Mouse (Mus musculus) heart, postnatal 14 days (tissue): ENCODE data around the gene Pxmp4. TPM values are rescaled to one million over a fixed set of nuclear protein-coding genes. Genes with fewer than 3 reads are reported as not detected.
A peak's percentile ranks its signal among the peaks of the same experiment; 100 is the strongest.

ENCODE experiments used
- DNase-seq, 2 experiments: peaks; one replicate each; pipeline ENCODE4 v3.0.0; 2021 to 2022
- intact Hi-C: fragments of 180-260 bp; cut with DNase I; formaldehyde crosslinking; loops from one replicate; pipeline ENCODE4 v1.15.1; 2025
- total RNA-seq, 2 experiments: library from RNA; stranded (reverse); gene quantifications; 2 replicates each; pipeline ENCODE4 v1.2.3; 2021

Gene Pxmp4
- total RNA-seq, 2 experiments from 2014 or later, result 23.8 to 28.5 TPM

GRCm38 (mm10) chr2:154551927-154552326 is 51.6 kb downstream of the Pxmp4 start:
- no peak for DNase-seq
- intact Hi-C loops, result no loop called here

GRCm38 (mm10) chr2:154551476-154551875 is 52.0 kb downstream of the Pxmp4 start, which contains the start of gene Actl10:
Actl10 (plus strand) TSS chr2:154551776.
- DNase-seq, result no peak
- intact Hi-C loops, result no loop called here

- intact Hi-C loops, result no loop called here
These were observed 52.6 kb downstream of the Pxmp4 start for GRCm38 (mm10) chr2:154550937-154551336.

GRCm38 (mm10) chr2:154549886-154550189 is 53.7 kb downstream of the Pxmp4 start:
- no peak for DNase-seq
- intact Hi-C loops, result no loop called here

More at GRCm38 (mm10) chr2:154550937-154551336, 52.6 kb downstream of the Pxmp4 start:
- no peak for DNase-seq

- DNase-seq, result peak; percentile 73 to 74
- intact Hi-C loops, result no loop called here
These were observed 54.2 kb downstream of the Pxmp4 start for GRCm38 (mm10) chr2:154549127-154549885.

GRCm38 (mm10) chr2:154548688-154549087 is 54.8 kb downstream of the Pxmp4 start:
- intact Hi-C loops, result no loop called here
- peak; percentile 31 to 53 for DNase-seq

GRCm38 (mm10) chr2:154546711-154547110 is 56.8 kb downstream of the Pxmp4 start, which contains the start of gene 1700003F12Rik:
1700003F12Rik (plus strand) TSS chr2:154547085.
- intact Hi-C loops, result no loop called here
- DNase-seq, result no peak

- peak; percentile 65 to 79 for DNase-seq
- intact Hi-C loops, result no loop called here
These were observed 59.8 kb downstream of the Pxmp4 start for GRCm38 (mm10) chr2:154543567-154544347.

- intact Hi-C loops, result no loop called here
- no peak for DNase-seq
These were observed 61.9 kb downstream of the Pxmp4 start for GRCm38 (mm10) chr2:154541630-154542029.

- intact Hi-C loops, result loop anchor here (2.0 kb wide), 1 partner anchor 123 kb away; no protein-coding TSS in a partner anchor
- DNase-seq, result peak; percentile 34 to 61
These were observed 63.8 kb downstream of the Pxmp4 start for GRCm38 (mm10) chr2:154539720-154540119.

GRCm38 (mm10) chr2:154538710-154539109 is 64.8 kb downstream of the Pxmp4 start:
- intact Hi-C loops, result loop anchor here (2.0 kb wide), 1 partner anchor 122 kb away; no protein-coding TSS in a partner anchor
- DNase-seq, result no peak

GRCm38 (mm10) chr2:154538310-154538709 is 65.2 kb downstream of the Pxmp4 start:
- DNase-seq, result peak in 1 of 2 experiments; percentile 44
- intact Hi-C loops, result loop anchor here (2.0 kb wide), 1 partner anchor 122 kb away; no protein-coding TSS in a partner anchor

Other genes with a start within 250 kb of the Pxmp4 start
- gene Cdk5rap1, start 230.7 kb downstream of the Pxmp4 start, total RNA-seq, result 10 to 100 TPM; 19.0 to 19.2 TPM
- gene Snta1, start 195.6 kb downstream of the Pxmp4 start, total RNA-seq, result 10 to 100 TPM; 91.4 to 98.7 TPM
- 10 to 100 TPM; 21.4 to 21.7 TPM for gene Cbfa2t2, start 167.2 kb downstream of the Pxmp4 start, total RNA-seq
- gene 1700003F12Rik, start 56.6 kb downstream of the Pxmp4 start, total RNA-seq, result under 1 TPM in 1 of 2 experiments, not detected in 1; 0.43 TPM
- not detected for gene Actl10, start 51.9 kb downstream of the Pxmp4 start, total RNA-seq
- gene Necab3, start 44.8 kb downstream of the Pxmp4 start, total RNA-seq, result 1 to 10 TPM in 1 of 2 experiments, under 1 TPM in 1; 0.90 to 1.2 TPM
- 1 to 10 TPM; 2.2 to 4.3 TPM for gene E2f1, start 33.8 kb downstream of the Pxmp4 start, total RNA-seq
- gene Zfp341, start 9.6 kb upstream of the Pxmp4 start, total RNA-seq, result 1 to 10 TPM; 2.3 to 2.6 TPM
- gene 4930519P11Rik, start 9.7 kb upstream of the Pxmp4 start, total RNA-seq, result not detected
- gene Chmp4b, start 48.0 kb upstream of the Pxmp4 start, total RNA-seq, result 100 to 1,000 TPM; 105 to 112 TPM
- not detected for gene Gm14214, start 166.3 kb upstream of the Pxmp4 start, total RNA-seq
- gene Raly, start 187.4 kb upstream of the Pxmp4 start, total RNA-seq, result 100 to 1,000 TPM; 119 to 131 TPM
- gene a, start 187.7 kb upstream of the Pxmp4 start, total RNA-seq, result not detected